Mouse (Mus musculus) limb, embryonic 15.5 days (tissue): ENCODE data around the gene Gm45711. TPM values are rescaled to one million over a fixed set of nuclear protein-coding genes. Genes with fewer than 3 reads are reported as not detected.
"Not testable (repeated sequence)": the region's sequence is repeated elsewhere in the genome, so short reads cannot be mapped to it uniquely, and the experiment has no call there.

Experiments
- ATAC-seq: fragments of 200-750 bp; cut with Nextera tagmentation; 2 replicates; pipeline ENCODE4 v1.8.0; 2017; ENCODE audit warnings: low read depth, moderate TSS enrichment; ENCODE audit not compliant: insufficient number of reproducible peaks, low FRiP score, low TSS enrichment
- H3K27ac ChIP-seq: fragments of 300-500 bp; sonication (generic); 2 replicates; pipeline ENCODE4 v1.5.1; 2015; ENCODE audit warnings: moderate library complexity, mild to moderate bottlenecking, inconsistent platforms
- H3K27me3 ChIP-seq: fragments of 300-500 bp; sonication (generic); 2 replicates; pipeline ENCODE4 v1.6.1; 2015; ENCODE audit warnings: inconsistent platforms
- H3K36me3 ChIP-seq: fragments of 300-500 bp; sonication (generic); 2 replicates; pipeline ENCODE4 v1.6.1; 2015; ENCODE audit warnings: inconsistent platforms
- H3K4me1 ChIP-seq: fragments of 300-500 bp; sonication (generic); 2 replicates; pipeline ENCODE4 v1.6.1; 2015; ENCODE audit warnings: inconsistent platforms
- H3K4me2 ChIP-seq: fragments of 300-500 bp; sonication (generic); 2 replicates; pipeline ENCODE4 v1.6.1; 2015; ENCODE audit warnings: mild to moderate bottlenecking, inconsistent platforms
- H3K4me3 ChIP-seq: fragments of 300-500 bp; sonication (generic); 2 replicates; pipeline ENCODE4 v1.5.1; 2015; ENCODE audit warnings: mild to moderate bottlenecking, inconsistent platforms
- H3K9ac ChIP-seq: fragments of 300-500 bp; sonication (generic); 2 replicates; pipeline ENCODE4 v1.6.1; 2015; ENCODE audit warnings: inconsistent platforms
- H3K9me3 ChIP-seq: fragments of 300-500 bp; sonication (generic); 2 replicates; pipeline ENCODE4 v1.6.1; 2016; ENCODE audit warnings: inconsistent platforms
- WGBS: fragments of 180-500 bp; shearing (Covaris S2); methylation state at CpG from one replicate; pipeline ENCODE4 v1.1.7; 2015; 5-methylcytosine and 5-hydroxymethylcytosine counted together
- polyA plus RNA-seq: library from polyadenylated mRNA; unstranded; fragments of >200 nt; fragmentation: Nextera tagmentation; extraction: Ambion mirVana; gene quantifications from 2 replicates; pipeline ENCODE4 v1.2.1, GENCODE M21; 2015

Gm45711 gene
- polyA plus RNA-seq, 1 experiment from 2014 or later, result not detected

DNA sequence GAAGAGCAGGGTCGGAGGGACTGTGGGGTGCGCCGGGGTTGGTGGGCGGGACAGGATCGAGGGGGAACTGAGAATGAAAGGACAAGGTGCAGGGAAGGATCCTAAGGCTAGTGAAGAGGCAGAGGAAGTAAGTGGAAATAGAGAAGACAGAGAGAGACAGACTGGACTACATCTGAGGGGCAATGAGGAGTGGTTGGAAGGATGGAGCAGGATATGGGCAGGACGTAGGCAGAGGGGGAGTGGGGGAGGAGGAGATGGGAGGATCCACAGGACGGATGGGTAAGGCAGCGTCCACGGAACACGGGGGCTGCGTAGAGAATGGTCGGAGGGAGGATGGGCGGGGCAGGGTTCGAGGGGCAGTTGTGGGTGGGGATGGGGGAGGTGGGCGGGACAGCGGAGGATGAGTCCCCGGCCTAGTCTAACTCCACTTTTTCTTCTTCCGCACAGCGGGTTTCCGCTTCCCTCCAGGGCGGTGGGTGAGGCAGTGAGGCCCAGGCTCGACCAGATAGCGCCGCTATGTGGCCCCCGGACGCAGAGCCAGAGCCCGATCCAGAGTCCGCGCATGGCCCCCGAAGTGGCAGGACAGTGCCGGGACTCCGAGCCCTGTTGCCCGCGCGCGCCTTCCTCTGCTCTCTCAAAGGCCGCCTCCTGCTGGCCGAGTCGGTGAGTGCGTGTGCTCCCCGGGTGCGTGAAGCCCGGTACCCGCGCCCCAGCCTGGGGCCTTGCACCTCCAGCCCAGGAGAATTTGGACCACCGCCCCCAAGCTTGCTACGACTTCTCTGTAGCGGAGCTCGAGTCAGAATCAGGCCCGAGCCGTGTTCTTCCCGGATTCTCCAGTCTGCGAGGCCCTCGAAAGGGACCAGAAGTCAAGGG lies 30.6 kb upstream of the Gm45711 start:
- Histone ChIP-seq H3K4me2 (peak overlapping the region; percentile 79), H3K4me3 (peak overlapping the region; percentile 75), H3K27ac (peak overlapping the region; percentile 87), H3K9ac (peak overlapping the region; percentile 64), H3K4me1 (peaks cover 30% of the 10 kb centered on the region), H3K27me3 (no peaks in the 10 kb centered on the region), H3K9me3 (no peaks in the 10 kb centered on the region), H3K36me3 (peaks cover 11% of the 10 kb centered on the region; the same call in 1 of the 2 replicates)
- peak; percentile 82 for ATAC-seq
- under 1% methylated on average over 51 of the region's 54 CpGs for WGBS

DNA sequence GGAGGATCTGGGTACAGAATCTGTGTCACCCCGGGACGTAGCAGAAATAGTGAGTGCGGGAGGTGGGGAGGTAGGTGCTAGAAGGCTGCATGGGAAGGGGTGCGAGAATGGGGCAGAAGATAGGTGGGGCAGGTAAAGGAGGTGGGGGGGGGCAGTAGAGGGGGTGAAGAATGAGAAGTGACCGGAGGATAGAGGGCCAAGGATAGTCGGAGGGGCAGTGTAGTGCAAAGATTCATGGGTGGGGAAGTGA lies 30.0 kb upstream of the Gm45711 start:
- H3K9me3 ChIP-seq, result no peaks in the 10 kb centered on the region
- peaks cover 30% of the 10 kb centered on the region for H3K4me1 ChIP-seq
- H3K27ac ChIP-seq, result peak overlapping the region; percentile 87
- peak overlapping the region; percentile 75 for H3K4me3 ChIP-seq
- H3K4me2 ChIP-seq, result peak overlapping the region; percentile 79
- peak overlapping the region; percentile 64 for H3K9ac ChIP-seq
- no peaks in the 10 kb centered on the region for H3K27me3 ChIP-seq
- peaks cover 5% of the 10 kb centered on the region; the same call in 1 of the 2 replicates for H3K36me3 ChIP-seq
- under 1% methylated on average over 6 of the region's 6 CpGs for WGBS
- ATAC-seq, result no peak

DNA sequence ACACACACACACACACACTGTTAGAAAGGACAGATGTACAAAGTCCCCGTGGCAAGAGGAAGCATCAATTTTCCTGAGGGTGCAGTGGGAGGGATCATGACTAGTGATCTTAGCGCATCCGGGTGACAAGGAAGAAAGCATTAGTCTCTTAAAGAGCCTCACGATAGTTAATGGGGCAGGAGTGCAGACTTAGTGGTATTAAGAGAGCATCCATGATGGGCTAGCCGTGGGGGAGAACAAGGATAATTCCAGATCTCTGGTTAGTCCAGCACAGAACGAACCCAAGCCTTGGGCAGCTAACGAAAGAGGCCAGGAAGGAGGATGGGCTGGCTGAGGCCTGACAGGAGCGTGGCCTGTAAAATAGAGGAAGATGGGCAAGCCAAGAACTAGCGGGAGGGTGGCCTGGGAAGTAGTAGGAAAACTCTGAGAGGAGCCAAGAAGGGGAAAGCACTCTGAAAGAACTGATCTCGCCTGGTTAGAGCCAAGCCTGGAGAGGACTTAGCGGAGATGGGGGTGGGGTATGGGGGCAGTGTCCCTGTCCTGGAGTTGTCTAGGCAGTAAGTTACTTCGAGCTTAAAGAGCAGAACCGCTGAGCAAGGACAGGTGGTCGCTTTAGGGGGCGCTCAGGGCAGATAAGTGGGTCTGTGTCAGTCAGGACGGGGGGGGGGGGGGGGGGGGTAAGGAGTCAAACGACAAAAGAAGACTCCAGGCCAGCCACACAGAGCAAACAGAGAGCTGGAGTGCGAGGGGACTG lies 29.5 kb upstream of the Gm45711 start, which contains the start of gene Cmtm3:
Gene Cmtm3 (plus strand): TSS at position 182 of the 754 bp plus-strand sequence.
- H3K9ac ChIP-seq, result peak within 1 kb of the TSS; percentile 64
- no peaks in the 10 kb centered on the region for H3K9me3 ChIP-seq
- H3K4me2 ChIP-seq, result peak within 1 kb of the TSS; percentile 79
- peak within 1 kb of the TSS; percentile 75 for H3K4me3 ChIP-seq
- H3K27ac ChIP-seq, result peak within 1 kb of the TSS; percentile 87
- 14% methylated on average over 18 of the region's 18 CpGs for WGBS
- no peak for ATAC-seq
- peaks cover under 1% of the 10 kb centered on the region; the same call in 1 of the 2 replicates for H3K36me3 ChIP-seq
- no peaks in the 10 kb centered on the region for H3K27me3 ChIP-seq
- peaks cover 27% of the 10 kb centered on the region for H3K4me1 ChIP-seq

DNA sequence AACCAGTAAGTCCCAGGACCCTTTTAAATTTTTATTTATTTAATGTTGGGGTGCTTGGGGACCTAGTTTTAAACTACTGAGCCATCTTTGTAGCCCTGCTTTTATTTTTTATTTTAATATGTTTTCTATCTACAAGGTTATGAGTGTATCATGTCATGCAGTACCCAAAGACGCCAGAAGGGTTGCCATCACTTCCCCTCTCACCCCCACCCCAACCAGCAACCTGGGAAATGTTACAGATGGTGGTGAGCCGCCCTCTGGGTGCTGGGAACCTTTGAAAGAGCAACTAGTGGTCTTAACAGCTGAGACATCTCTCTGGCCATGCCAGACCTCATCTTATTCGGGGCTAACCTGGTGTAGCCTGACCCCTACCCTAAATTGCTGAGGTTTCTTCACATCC lies 28.0 kb upstream of the Gm45711 start:
- H3K4me2 ChIP-seq, result no peak overlapping the region
- H3K9ac ChIP-seq, result no peak overlapping the region
- H3K27me3 ChIP-seq, result no peaks in the 10 kb centered on the region
- no peak overlapping the region for H3K4me3 ChIP-seq
- H3K4me1 ChIP-seq, result peaks cover 17% of the 10 kb centered on the region
- 48% methylated on average over 3 of the region's 3 CpGs for WGBS
- no peaks in the 10 kb centered on the region for H3K9me3 ChIP-seq
- H3K36me3 ChIP-seq, result no peaks in the 10 kb centered on the region
- ATAC-seq, result no peak
- no peak overlapping the region for H3K27ac ChIP-seq

DNA sequence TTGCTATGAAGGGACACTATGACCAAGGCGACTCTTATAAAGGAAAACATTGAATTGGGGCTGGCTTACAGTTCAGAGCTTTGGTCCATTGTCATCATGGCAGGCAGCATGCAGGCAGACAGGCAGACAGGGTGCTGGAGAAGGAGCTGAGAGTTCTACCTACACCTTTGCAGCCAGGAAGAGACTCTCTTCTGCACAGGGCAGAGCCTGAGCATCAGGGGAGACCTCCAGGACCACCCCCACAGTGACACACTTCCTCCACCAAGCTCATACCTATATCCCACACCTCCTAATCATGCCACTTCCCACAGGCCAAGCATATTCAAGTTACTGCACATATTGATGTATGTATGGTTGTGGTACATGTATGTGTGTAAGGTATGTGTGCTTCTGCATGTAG lies 26.9 kb upstream of the Gm45711 start:
- Histone ChIP-seq H3K4me3 (no peak overlapping the region), H3K4me2 (no peak overlapping the region), H3K36me3 (no peaks in the 10 kb centered on the region), H3K4me1 (peaks cover 16% of the 10 kb centered on the region), H3K27ac (no peak overlapping the region), H3K9me3 (no peaks in the 10 kb centered on the region), H3K27me3 (no peaks in the 10 kb centered on the region), H3K9ac (no peak overlapping the region)
- 90% methylated on average over 1 of the region's 1 CpGs for WGBS
- ATAC-seq, result no peak

DNA sequence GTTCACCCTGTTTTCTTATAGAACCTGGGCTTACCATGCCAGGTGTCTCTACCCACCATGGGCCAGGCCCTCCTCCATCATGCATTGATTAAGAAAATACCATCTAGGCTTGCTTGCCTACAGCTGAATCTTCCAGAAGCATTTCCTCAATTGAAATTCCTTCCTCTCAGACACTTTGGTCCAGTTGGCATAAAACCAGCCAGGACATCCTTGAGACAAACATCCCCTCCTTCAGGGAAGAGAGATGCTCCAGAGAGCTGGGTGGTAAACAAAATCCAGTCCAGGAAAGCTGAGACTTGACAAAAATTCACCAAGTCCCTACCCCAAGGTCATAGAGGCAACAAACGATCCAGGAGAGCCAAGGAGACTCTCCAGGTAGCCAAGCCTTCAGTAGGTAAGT lies 24.3 kb upstream of the Gm45711 start:
- WGBS, result 73% methylated on average over 1 of the region's 1 CpGs
- H3K9ac ChIP-seq, result no peak overlapping the region
- H3K27ac ChIP-seq, result no peak overlapping the region
- ATAC-seq, result no peak
- no peaks in the 10 kb centered on the region for H3K36me3 ChIP-seq
- no peak overlapping the region for H3K4me3 ChIP-seq
- H3K27me3 ChIP-seq, result no peaks in the 10 kb centered on the region
- H3K9me3 ChIP-seq, result no peaks in the 10 kb centered on the region
- no peak overlapping the region for H3K4me2 ChIP-seq
- H3K4me1 ChIP-seq, result peaks cover 2% of the 10 kb centered on the region; the same call in 1 of the 2 replicates

DNA sequence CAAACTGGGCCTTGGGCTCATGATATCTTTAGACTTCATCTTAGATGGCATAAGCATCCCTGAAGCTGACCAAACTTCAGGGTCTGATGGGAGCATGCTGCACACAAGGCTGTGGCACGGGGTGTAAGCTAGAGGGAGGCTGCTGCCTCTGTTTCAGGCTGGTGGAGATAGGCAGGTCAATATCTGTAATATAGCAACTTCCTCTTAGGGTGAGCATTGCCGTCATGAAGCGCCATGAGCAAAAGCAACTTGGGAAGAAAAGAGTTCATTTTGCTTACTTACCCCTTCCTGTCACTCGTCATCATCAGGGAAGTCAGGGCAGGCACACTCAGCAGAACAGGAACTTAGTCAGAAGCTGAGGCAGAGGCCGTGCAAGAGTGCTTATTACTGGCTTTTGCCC lies 23.9 kb upstream of the Gm45711 start:
- H3K4me3 ChIP-seq, result no peak overlapping the region
- H3K36me3 ChIP-seq, result no peaks in the 10 kb centered on the region
- no peak overlapping the region for H3K4me2 ChIP-seq
- no peaks in the 10 kb centered on the region for H3K4me1 ChIP-seq
- H3K27me3 ChIP-seq, result no peaks in the 10 kb centered on the region
- H3K27ac ChIP-seq, result no peak overlapping the region
- WGBS, result 70% methylated on average over 5 of the region's 5 CpGs
- ATAC-seq, result no peak
- H3K9ac ChIP-seq, result no peak overlapping the region
- no peaks in the 10 kb centered on the region for H3K9me3 ChIP-seq

DNA sequence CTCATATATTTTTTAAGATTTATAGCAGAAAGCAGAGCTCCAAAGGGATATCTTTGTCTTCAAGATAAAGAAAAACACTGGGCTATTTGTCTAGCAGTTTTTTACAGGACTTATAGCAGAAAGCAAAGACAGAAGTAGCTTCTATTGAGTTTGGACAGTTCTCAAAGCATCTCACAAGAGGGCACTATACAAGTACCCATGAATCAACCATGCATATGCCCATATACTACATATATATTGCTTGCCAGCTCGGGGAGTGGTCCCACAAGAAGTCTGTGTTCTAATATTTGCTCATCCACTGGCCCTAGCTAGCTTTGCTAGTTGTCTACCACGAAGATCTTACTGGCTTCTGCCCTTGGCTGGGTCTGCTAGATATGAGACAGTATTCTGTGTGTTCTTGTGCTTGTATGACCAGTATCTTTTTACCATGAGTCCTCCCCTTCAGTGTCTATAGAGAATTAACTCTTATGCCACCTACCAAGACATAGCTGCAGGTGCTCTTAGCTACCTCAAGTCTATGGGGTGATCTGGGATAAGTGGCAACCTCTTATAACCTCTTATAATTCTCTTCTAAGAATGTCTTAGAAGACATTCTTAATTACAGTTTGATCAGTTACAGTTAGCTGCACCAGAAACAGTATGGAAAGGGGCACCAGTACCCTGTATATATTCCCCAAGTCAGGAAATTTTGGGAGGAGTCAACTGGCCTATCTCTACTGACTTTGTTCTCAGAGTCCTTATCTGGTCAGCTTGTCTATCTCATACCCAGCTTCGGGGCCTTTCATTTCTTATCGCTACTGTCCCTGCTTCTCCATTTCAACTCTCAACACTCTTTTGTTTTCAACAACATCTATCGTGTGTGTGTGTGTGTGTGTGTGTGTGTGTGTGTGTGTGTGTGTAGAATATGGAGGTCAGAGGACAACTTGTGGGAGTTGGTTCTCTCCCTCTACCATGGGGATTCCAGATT lies 23.1 kb upstream of the Gm45711 start:
- H3K9ac ChIP-seq, result no peak overlapping the region
- no peaks in the 10 kb centered on the region for H3K9me3 ChIP-seq
- no peak overlapping the region for H3K4me3 ChIP-seq
- H3K4me1 ChIP-seq, result no peaks in the 10 kb centered on the region
- no peak overlapping the region for H3K4me2 ChIP-seq
- 75% methylated on average over 5 of the region's 5 CpGs for WGBS
- no peak for ATAC-seq
- H3K27me3 ChIP-seq, result no peaks in the 10 kb centered on the region
- no peaks in the 10 kb centered on the region for H3K36me3 ChIP-seq
- H3K27ac ChIP-seq, result no peak overlapping the region

DNA sequence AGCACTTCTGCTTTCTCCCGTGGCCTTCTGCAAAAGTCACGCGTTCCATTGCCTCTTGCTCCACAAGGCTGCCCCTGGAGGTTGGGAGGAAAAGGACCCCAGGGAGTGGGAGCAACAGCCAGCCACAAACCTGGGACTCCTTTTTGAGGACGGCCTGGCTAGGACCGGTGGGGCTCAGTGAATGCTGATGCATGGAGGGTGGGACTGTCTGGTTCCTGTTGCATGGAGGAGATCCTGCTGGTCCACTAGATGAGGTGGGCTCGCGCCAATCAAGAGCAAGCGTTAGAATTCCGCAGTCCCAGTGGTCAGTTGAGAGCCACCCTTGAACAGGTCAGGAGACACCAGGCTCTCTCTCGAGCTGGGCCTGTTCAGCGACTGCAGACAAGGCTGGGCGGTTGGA lies 12.0 kb upstream of the Gm45711 start, which contains the start of gene Cmtm2b:
Gene Cmtm2b (plus strand): TSS at position 301 of the 400 bp plus-strand sequence.
- not testable (repeated sequence) for H3K4me2 ChIP-seq, H3K36me3 ChIP-seq, H3K9ac ChIP-seq, H3K27me3 ChIP-seq, H3K27ac ChIP-seq, H3K4me1 ChIP-seq, H3K4me3 ChIP-seq, H3K9me3 ChIP-seq, ATAC-seq
- WGBS, result 87% methylated on average over 12 of the region's 12 CpGs

DNA sequence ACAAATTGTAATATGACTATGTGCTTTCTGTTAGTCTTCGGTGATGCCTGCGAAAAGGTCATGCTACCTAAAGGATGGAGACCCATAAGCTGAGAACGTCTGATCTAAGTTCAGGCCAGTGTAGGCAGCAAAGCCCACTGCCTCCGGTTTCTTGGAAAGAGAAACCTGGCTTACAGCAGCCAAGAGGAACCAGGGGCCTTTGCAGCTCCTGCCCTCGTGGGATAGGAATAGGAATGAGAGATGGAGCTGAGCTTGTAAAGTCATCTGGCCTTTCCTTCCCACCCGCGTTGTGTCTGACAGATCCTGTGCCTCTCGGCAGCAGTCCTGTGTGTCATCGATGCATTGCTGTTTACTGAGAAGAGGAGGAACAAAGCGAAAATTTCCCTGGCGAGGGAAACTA lies 11.4 kb upstream of the Gm45711 start, which contains the start of gene Gm11020:
Gene Gm11020 (plus strand): TSS at position 301 of the 400 bp plus-strand sequence.
- not testable (repeated sequence) for H3K27ac ChIP-seq, H3K9ac ChIP-seq, H3K27me3 ChIP-seq, ATAC-seq, H3K4me1 ChIP-seq, H3K9me3 ChIP-seq, H3K36me3 ChIP-seq, H3K4me3 ChIP-seq, H3K4me2 ChIP-seq
- WGBS, result 84% methylated on average over 11 of the region's 11 CpGs

DNA sequence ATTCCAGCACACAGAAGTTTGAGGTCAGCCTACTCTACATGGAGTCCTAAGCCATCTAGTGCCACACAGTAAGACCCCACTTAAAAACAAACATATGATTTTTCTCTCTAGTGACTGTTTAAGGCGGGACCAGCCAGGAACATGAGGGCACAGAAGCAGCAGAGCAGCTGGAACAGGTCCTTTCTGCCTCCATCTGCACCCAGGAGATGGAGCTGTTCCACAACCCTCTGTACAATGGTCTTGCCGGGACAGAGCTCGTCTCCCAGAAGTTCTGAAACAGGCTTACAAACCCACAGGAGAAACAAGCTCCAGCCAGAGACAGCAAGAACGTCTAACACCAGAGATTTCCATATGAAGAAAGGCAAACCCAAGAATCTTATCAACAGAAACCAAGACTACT lies 3.4 kb upstream of the Gm45711 start:
- no peak overlapping the region for H3K4me3 ChIP-seq
- no peak overlapping the region for H3K4me2 ChIP-seq
- ATAC-seq, result no peak
- no peaks in the 10 kb centered on the region for H3K27me3 ChIP-seq
- H3K9me3 ChIP-seq, result no peaks in the 10 kb centered on the region
- no peak overlapping the region for H3K9ac ChIP-seq
- H3K36me3 ChIP-seq, result no peaks in the 10 kb centered on the region
- H3K4me1 ChIP-seq, result no peaks in the 10 kb centered on the region
- H3K27ac ChIP-seq, result no peak overlapping the region
- WGBS, result 70% methylated on average over 4 of the region's 4 CpGs
